Mouse (Mus musculus) frontal cortex, postnatal 36 days (tissue): Measurements from ENCODE around the gene Htr2c.

Source experiments
- DNase-seq, 2 experiments: peaks; one replicate each; pipeline ENCODE4 v3.0.0; 2022; ENCODE audit warnings: low spot score in 2 of 2

The Htr2c gene

DNA sequence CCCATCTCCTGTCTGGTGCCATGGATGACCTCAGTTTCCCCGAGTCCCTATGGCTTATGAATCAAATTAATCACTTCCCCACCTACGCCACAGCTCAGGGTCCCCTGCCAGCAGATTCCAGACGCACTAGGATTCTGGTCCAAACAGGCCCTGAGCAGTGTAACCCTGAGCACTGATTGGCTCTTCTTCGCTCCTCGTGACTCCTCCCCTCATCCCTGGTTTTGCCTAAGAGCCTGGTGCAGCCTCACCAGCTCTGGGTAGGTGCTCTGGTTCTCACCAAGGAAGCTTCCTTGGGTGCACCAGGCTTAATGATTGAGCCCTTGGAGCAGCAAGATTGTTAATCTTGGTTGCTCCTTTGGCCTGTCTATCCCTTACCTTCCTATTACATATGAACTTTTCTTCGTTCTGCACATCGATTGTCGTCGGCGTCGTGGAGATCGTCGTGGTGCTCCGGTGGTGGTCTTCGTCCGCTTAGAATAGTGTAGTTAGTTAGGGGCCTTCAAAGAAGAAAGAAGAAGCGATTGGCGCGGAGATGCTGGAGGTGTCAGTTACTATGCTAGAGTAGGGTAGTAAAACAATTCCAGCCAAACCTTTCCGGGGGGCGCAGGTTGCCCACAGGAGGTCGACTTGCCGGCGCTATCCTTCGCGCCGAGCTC, at the start of gene Htr2c:
Gene Htr2c, plus strand, starts transcription at position 256 of the 656 bp plus-strand sequence.
- no peak for DNase-seq

DNA sequence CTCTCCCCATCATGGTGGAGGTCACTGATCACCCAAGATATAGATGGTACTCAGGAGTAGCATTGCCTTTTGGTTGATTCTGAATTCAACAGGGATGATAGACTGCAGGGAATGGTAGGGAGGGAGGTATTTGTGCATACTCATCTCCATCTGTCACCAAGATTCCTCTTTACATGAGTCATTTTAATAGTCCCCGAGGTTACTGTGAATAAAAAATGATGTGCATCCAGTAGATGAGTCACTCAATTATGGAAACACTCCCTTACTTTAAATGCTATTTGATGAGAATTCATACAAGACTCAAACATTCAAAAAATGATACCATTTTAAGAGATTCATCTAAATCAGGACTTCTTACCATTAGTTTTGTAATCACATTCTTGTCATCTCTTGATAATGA, 34.1 kb upstream of the Htr2c start:
- DNase-seq: no peak

DNA sequence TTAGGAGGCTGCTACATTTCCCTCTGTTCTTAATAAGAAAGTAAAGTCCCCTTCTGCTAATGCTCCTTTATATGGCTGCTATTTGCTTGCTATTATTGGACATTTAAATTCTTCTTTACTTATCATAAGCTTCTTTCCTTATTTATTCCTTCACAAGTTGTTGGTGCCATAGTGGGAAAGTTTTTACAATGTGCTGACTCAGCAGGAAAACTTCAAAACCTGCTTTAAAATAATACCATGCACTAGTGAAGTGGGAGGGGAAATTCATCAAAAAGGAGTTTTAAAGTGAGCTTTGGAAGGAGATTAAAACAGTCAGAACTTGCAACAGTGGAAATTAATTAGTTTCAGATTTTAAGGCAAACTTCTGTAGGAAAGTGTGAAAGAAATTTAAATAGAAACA, 26.0 kb upstream of the Htr2c start:
- no peak for DNase-seq

DNA sequence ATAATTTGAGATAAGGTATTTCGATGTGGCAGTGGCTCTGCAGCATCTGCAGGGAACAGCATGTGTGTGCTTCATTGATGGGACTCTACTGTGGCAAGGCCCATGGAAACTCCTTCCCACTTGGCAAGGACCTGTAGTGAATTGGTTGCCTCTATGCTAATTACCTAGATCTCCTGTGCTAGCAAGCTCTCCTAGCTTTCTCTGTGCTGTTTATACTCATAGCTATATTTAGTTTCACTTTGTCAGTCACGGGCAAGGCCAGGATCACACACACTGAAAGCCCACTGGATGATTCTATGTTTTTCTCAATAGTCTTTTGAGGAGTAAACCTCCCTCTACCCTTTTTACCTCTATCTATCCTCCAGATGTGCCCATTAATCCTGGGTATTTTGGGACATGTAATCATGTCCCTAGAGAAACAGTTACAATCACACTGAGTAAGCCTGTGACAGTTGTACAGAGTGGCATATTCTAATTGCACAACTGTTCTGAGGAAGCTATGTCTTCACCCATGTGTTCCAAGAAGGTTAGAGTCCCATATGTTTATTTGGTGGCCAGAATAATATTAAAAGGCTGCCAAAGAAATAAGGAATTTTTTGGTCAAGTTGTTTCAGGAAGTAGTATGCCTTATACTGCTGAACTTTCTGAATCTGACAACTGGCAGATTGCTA, 16.0 kb upstream of the Htr2c start:
- no peak for DNase-seq

DNA sequence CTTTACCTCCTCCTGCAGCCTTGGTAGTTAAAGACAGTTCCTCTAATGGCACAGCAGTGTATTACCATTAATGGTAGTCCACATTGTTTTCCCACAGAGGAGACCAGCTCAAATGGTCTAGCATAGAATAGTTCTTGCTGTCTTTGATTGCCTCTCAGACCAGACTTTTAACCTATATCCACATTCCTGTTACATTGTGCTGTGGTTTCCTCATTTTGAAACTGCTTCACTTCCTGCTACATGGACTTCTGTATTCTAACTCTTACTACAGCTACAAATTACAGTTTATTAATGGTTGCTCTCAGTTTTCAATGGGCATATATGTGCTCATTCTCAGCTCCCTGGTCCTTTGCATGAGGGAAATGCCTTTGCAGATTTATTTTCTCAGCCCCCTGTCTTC, 15.3 kb upstream of the Htr2c start:
- no peak for DNase-seq

DNA sequence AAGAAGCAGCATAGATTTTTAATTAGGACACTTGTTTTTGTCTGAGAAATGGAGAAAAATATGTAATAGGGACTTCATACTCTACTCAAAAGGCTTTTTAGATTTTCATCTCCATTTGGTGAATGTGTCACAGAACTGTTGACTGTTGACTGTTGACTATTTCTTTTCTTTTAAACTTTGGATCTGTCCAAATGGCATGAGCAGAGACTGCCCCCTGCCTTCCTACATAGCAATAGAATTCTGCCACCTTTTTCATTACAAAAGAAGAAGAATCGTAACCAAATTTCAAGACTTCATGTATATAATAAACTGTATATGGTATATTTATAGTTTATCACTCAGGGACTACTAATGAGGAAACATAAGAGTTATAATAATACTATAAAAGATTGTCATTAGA, 3.7 kb upstream of the Htr2c start:
- no peak for DNase-seq

DNA sequence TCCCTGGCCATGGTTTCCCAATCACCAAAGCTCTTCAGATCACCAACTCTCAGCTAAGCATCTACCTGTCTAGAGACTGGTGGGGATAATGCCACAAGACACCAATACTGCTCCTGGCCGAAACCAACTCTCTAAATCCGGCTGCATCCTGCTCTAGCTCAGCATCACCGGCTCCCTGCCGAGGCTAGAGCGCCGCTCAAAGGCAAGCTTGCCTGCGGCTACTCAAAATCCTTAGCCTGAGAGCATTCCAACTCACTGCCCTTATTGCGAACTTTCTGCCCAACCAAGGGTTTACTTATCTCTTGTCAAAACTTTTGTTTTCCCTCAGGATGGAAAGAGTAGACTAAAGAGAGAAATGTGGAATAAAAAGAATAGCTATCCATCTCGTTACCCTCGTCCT, 2.4 kb upstream of the Htr2c start:
- no peak for DNase-seq

DNA sequence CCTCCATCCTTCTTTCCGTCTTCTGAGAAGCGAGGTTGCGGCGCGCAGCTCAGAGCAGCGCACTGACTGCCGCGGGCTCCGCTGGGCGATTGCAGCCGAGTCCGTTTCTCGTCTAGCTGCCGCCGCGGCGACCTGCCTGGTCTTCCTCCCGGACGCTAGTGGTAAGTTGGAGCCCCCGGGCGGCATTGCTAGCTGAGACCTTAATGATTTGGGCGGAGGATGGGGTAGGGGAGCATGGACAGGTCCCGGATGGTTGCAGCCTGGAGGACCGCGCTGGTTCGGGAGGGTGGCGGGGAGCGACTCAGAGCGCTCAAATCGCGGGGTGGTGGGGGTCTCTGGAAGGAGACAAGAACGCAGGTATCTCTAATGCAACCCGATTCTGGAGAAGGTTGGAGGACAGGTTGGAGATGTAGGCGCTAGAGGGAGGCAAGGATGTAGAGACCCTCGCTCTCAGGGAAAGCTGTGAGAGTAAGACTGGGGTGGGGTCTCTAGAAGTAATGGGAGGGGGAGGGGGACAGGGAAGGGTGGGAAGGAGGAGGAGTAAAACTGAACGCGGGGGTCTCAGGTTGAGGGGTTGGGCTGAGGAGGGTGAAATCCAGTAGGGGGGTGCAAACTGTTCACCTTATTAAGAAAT, 718 bp downstream of the Htr2c start:
- DNase-seq: no peak

DNA sequence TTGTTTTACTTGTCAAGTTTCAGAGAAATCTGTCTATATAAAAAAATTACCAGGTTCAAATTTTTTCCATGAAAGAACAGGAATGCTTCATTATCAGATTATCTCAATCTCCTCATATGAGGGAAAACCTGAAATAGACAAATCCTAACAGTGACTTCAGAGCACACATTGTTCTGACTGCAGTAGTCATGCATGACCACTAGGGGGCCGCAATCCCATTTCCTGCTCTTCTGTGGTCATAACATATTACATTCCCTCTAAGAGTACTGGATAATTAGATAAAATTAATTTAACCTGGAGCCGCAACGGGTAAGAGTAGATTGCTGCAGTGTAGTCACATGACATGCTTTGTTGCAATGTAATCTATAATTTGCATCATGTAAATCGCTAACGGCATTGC, 17.6 kb downstream of the Htr2c start:
- DNase-seq: no peak

DNA sequence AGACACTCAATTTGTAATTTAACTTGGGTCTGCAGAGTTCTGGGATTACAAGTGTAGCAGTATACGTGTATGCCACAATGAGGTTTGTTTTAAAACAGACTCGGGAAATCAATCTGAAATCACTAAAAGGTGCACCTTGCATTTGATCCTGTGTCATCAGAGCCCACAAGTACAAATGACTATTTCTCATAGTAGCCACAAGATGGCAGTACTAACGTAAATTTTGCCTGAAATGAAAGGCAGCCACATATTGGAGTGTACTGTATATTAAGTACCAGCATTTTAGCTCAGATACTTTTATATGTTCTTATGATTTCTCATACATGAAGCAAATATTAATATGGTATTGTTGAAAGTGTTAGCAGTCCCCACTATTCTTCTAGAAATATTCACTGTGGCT, 93.4 kb downstream of the Htr2c start:
- no peak for DNase-seq

DNA sequence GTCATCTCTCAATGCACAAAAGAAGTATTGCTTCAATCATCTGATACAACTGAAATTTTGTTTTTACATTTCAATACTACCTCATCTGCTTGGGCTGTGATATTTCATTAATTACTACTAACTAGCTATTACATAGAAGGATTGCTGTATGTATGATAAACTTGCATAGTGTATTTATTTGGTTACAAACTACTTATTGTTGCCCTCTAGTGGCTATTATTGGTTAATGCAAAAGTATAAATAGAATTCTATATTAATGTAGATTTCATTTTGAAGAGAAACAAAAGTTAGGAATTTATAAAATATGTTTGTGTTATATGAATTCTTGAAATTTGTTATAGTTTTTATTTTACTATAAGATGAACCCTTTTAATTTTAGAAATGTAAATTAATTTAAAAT, 109.3 kb downstream of the Htr2c start:
- no peak for DNase-seq

DNA sequence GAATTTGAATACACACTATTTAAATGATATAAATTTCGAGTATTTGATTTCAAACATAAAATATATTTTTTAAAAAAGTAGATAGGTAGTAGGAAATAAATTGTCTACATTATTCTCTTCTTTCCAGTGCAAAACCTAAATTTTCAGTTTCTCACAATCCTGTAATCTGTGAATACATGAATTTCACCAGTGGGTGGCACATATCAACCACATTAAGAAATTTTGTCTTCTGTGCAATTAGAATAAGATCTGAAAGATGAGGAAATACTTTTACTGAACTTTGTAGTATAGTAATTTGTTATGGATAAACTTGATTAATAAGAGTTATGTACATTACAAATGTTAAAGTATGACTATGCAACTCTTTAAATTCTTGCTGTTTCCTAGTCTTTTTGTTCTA, 156.8 kb downstream of the Htr2c start:
- DNase-seq: no peak

DNA sequence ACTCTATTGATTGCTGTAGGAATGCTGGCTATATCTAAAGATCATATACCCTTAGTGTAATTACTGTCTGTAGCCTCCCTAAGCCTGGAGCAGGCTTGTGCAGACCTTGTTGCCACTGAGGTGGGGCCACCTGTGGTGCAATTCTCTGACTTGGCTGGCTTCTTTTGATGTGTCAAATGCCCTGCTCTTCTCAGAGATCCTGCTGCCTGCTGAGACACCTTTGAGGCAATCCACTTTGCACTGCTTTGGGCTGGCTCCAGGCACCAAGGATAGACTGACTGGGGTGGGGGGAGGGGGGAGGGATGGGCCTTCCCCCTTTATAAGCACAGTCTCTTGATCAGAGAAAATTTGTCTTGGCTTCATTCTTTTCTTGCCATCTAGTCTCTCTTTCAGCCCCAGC, 252.9 kb downstream of the Htr2c start:
- no peak for DNase-seq

DNA sequence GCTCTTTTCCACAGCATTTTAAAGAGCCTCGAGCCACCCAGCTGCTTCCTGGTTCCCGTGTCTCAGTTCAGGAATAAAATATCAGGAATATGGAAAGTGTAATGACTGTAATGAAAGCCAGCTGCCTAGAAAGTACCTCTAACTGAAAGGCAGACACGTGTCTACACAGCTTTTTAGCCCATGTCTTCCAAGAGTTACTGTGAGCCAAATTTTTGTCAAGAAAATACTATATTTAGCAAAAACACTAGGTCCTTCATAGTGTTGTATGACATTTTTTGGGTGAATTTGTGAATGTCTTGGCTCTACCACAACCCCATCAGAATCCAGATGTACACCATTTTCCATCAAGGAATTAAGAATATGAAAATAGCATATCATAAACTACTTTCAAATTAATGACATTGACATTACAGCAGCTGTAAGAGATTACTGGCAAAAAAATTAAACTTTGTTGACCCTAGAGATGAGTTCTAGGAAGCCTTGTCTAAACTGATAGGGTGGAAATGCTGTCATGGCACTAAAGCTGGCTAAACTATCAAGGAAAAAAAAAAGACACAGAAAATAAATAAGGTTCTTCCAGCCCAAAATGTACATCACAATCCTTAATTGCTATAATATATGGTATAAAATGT, 255.2 kb downstream of the Htr2c start:
- DNase-seq: no peak

DNA sequence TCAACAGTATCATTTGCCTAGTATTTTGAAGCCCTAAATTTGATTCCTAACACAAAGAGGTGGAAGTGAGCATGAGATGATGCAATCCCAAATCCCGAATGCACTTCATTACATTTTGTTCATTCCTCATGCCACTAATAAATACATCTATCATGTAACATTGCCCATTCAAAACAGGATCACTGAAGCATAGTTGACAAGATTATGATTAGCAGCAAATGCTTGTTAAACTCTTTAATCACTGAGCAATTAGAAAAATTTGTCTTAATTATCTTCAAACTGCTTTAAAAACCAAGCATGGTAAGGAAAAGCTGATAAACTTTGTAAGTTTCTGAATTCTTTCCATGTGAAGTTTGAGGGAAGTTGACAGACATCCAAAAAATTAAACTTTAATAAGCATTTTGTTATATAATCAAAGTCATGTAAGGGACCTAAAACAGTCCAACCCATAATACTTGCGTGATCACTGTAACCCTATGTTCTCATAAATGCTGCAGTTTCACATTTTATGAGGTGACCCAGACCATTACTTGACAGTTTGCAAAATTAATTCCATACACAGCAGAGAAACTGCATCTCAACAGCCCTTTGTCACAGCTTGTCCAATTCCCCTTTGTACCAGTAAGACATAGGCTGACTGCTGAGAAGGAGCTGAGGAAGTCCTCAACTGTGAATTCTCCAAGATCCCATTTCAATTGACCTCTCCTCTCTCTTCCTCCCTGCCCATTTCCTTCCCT, 276.7 kb downstream of the Htr2c start:
- DNase-seq: no peak
